Mouse (Mus musculus) ES-Bruce4 (cell line): ENCODE results near the gene Paf1. TPM values are rescaled to one million over a fixed set of nuclear protein-coding genes. Genes with fewer than 3 reads are reported as not detected.
A peak's percentile ranks its signal among the peaks of the same experiment; 100 is the strongest.

Source experiments
- H3K27ac ChIP-seq: 2 replicates; pipeline ENCODE4 v1.5.1; 2012; ENCODE audit warnings: low read length, inconsistent platforms; ENCODE audit not compliant: insufficient read depth
- H3K27me3 ChIP-seq: 2 replicates; pipeline ENCODE4 v1.6.1; 2012; ENCODE audit warnings: mild to moderate bottlenecking, low read length, inconsistent platforms; ENCODE audit not compliant: control insufficient read depth, poor library complexity, insufficient read depth, severe bottlenecking
- H3K36me3 ChIP-seq: 2 replicates; pipeline ENCODE4 v1.6.1; 2012; ENCODE audit warnings: inconsistent platforms, mild to moderate bottlenecking, low read length, moderate library complexity; ENCODE audit not compliant: control insufficient read depth, poor library complexity, insufficient read depth, severe bottlenecking
- H3K4me1 ChIP-seq: one replicate; pipeline ENCODE4 v1.8.1; 2011; ENCODE audit warnings: low read length; ENCODE audit not compliant: control insufficient read depth, insufficient read depth
- H3K4me3 ChIP-seq: 2 replicates; pipeline ENCODE4 v1.5.1; 2011; ENCODE audit warnings: low read depth, mild to moderate bottlenecking, low read length
- H3K9ac ChIP-seq: 2 replicates; pipeline ENCODE4 v1.6.1; 2012; ENCODE audit warnings: low read depth, mild to moderate bottlenecking, inconsistent platforms; ENCODE audit not compliant: poor library complexity, severe bottlenecking
- H3K9me3 ChIP-seq: replicated peaks from 2 replicates; pipeline ENCODE4 v1.6.1; 2012; ENCODE audit warnings: mild to moderate bottlenecking, low read length, inconsistent platforms; ENCODE audit not compliant: control insufficient read depth, poor library complexity, insufficient read depth, severe bottlenecking
- CTCF ChIP-seq: IDR thresholded peaks from one replicate; pipeline ENCODE4 v1.8.1; 2011; ENCODE audit warnings: low read depth, low read length
- EP300 ChIP-seq: IDR thresholded peaks from 2 replicates; pipeline ENCODE4 v1.6.1; 2011; ENCODE audit warnings: low read depth, low read length; ENCODE audit not compliant: insufficient read depth
- POLR2A ChIP-seq: IDR thresholded peaks from one replicate; pipeline ENCODE4 v1.8.1; 2011; ENCODE audit warnings: low read length; ENCODE audit not compliant: insufficient read depth
- polyA plus RNA-seq: library from polyadenylated mRNA; stranded (reverse); fragments of >200 nt; gene quantifications from 2 replicates; pipeline ENCODE4 v1.2.4, GENCODE M21; 2011; ENCODE audit warnings: low read depth; ENCODE audit not compliant: missing spikeins, insufficient read depth, insufficient read length

Gene Paf1
- polyA plus RNA-seq, 1 experiment: 88.7 TPM

GRCm38 (mm10) chr7:28447865-28448820 is 55.4 kb downstream of the Paf1 start:
- Histone ChIP-seq H3K4me1 (peaks cover 2% of the 10 kb centered on the region), H3K9ac (peak overlapping the region; percentile 54), H3K27ac (peak overlapping the region; percentile 80), H3K27me3 (no peaks in the 10 kb centered on the region), H3K4me3 (peak overlapping the region; percentile 54), H3K9me3 (no peaks in the 10 kb centered on the region), H3K36me3 (no peaks in the 10 kb centered on the region)
- TF ChIP-seq POLR2A (no peak), EP300 (no peak), CTCF (no peak)

Other genes starting within 250 kb of the Paf1 start
- 441 and 480 TPM in 2 replicates for gene Fbl, start 223.2 kb upstream of the Paf1 start, polyA plus RNA-seq
- gene Dyrk1b, start 213.5 kb upstream of the Paf1 start, polyA plus RNA-seq: 9.2 and 9.5 TPM in 2 replicates
- 17.2 and 17.3 TPM in 2 replicates for gene Eid2, start 125.1 kb upstream of the Paf1 start, polyA plus RNA-seq
- 8.5 and 8.8 TPM in 2 replicates for gene Eid2b, start 115.2 kb upstream of the Paf1 start, polyA plus RNA-seq
- gene Selenov, start 101.8 kb upstream of the Paf1 start, polyA plus RNA-seq: 0.70 and 3.2 TPM in 2 replicates
- 9.5 and 10.5 TPM in 2 replicates for gene Dll3, start 90.7 kb upstream of the Paf1 start, polyA plus RNA-seq
- gene Timm50, start 80.9 kb upstream of the Paf1 start, polyA plus RNA-seq: 70.5 and 76.4 TPM in 2 replicates
- gene Supt5, start 54.2 kb upstream of the Paf1 start, polyA plus RNA-seq: 98.4 and 101 TPM in 2 replicates
- 1,972 and 2,086 TPM in 2 replicates for gene Rps16, start 42.3 kb upstream of the Paf1 start, polyA plus RNA-seq
- gene Plekhg2, start 20.4 kb upstream of the Paf1 start, polyA plus RNA-seq: 85.5 and 90.1 TPM in 2 replicates
- 25.7 and 26.0 TPM in 2 replicates for gene Zfp36, start 12.7 kb upstream of the Paf1 start, polyA plus RNA-seq
- gene Med29, start 243 bp upstream of the Paf1 start, polyA plus RNA-seq: 16.6 and 18.1 TPM in 2 replicates
- 37.6 and 45.2 TPM in 2 replicates for gene Gmfg, start 44.5 kb downstream of the Paf1 start, polyA plus RNA-seq
- gene Lrfn1, start 59.0 kb downstream of the Paf1 start, polyA plus RNA-seq: 14.6 and 21.9 TPM in 2 replicates
- gene Ifnl2, start 117.5 kb downstream of the Paf1 start, polyA plus RNA-seq: not detected in 2 replicates
- not detected in 2 replicates for gene Ifnl3, start 129.9 kb downstream of the Paf1 start, polyA plus RNA-seq
- gene Sycn, start 147.9 kb downstream of the Paf1 start, polyA plus RNA-seq: not detected in 2 replicates
- gene Nccrp1, start 154.3 kb downstream of the Paf1 start, polyA plus RNA-seq: 4.5 and 6.4 TPM in 2 replicates
- gene Samd4b, start 205.2 kb downstream of the Paf1 start, polyA plus RNA-seq: 86.0 and 94.1 TPM in 2 replicates
- 64.4 and 75.1 TPM in 2 replicates for gene Pak4, start 205.2 kb downstream of the Paf1 start, polyA plus RNA-seq
- gene Acp7, start 238.4 kb downstream of the Paf1 start, polyA plus RNA-seq: 1.4 and 1.8 TPM in 2 replicates